Mouse (Mus musculus): ENCODE results near the gene Ccdc126. TPM values are rescaled to one million over a fixed set of nuclear protein-coding genes. Genes with fewer than 3 reads are reported as not detected.
A peak's percentile ranks its signal among the peaks of the same experiment; 100 is the strongest.

Gene Ccdc126
- 10.3 and 11.2 TPM in 2 replicates for polyA plus RNA-seq (2012; rRNA removed)

DNA sequence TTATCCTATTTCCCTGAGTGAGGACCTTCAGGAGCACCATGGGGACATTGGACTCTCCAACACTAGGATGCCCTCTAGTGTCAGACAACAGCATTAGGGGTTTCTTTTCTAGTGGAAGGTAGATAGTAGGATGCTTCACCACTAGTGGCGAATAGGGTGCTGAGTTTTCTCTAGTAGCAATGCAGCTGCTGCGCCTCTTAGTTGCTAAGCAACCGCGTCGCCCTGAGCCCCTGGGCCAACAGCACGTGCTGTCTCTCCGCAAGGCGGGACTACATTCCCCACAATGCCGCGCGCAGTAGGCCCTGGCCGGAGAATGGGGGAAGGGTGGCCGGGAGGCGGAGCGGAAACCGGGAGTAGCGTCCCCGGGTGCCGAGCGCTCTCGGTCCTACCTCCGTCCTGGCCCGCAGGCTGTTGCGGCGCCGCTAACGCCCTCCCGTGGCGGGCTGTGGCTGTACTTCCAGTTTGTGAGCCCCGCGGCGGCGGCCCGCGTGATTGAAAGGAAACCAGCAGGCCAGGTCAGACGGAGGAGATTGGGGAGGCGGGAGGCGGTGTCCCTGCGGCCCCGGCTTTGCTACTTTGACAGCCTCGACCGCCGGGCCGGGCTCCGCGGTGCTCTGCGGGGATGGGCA is at the start of gene Ccdc126:
Ccdc126 (plus strand) TSS at position 309 of the 629 bp plus-strand sequence.
- Histone ChIP-seq H3K27ac (ENCODE audit: insufficient read depth, low read length) (peak within 1 kb of the TSS; percentile 42; the same call in 1 of the 2 replicates), H3K4me1 (ENCODE audit: control insufficient read depth, insufficient read depth, low read length) (no peaks in the 10 kb centered on the region), H3K27me3 (ENCODE audit: control insufficient read depth, insufficient read depth, low read length) (no peaks in the 10 kb centered on the region), H3K4me3 (replicated peaks; ENCODE audit: insufficient read depth, low read depth, low read length) (peak within 1 kb of the TSS; percentile 65)
- peak; percentile 71 for TF ChIP-seq CTCF (IDR thresholded peaks at IDR 0.05; ENCODE audit: borderline replicate concordance, insufficient read depth, low read depth, low read length)
- TF ChIP-seq POLR2A (IDR thresholded peaks at IDR 0.05; ENCODE audit: borderline replicate concordance, insufficient read depth, low read length), result peak; percentile 63; the same call in 1 of the 2 replicates
- 0% methylated on average over 47 of the region's 47 CpGs for WGBS
- peak; percentile 97 to 98 for DNase-seq

DNA sequence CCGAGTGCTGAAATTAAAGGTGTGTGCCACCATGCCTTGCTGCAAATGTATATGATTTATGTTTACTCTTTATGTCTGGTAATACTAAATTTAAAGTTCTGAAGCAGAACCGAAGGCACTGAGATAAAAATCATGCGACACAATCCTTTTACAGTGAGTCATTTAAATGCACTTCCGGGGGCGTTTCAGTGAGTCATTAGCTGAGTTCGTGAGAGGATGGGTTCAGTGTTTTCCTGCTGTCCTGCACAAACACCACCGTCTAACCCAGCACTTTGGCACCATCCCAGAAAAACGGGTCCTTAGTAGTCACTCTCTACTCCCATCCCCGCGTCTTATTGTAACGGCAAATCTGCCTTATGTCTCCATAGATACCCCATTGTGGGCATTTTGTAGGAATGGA is 49.2 kb upstream of the Ccdc126 start:
- WGBS, result 28% methylated on average over 11 of the region's 11 CpGs
- H3K4me3 ChIP-seq (replicated peaks; ENCODE audit: insufficient read depth, low read depth, low read length), result no peak overlapping the region
- no peak for DNase-seq
- H3K4me1 ChIP-seq (ENCODE audit: control insufficient read depth, insufficient read depth, low read length), result no peaks in the 10 kb centered on the region
- TF ChIP-seq CTCF (IDR thresholded peaks at IDR 0.05; ENCODE audit: borderline replicate concordance, insufficient read depth, low read depth, low read length) (no peak), POLR2A (IDR thresholded peaks at IDR 0.05; ENCODE audit: borderline replicate concordance, insufficient read depth, low read length) (no peak)
- H3K27me3 ChIP-seq (ENCODE audit: control insufficient read depth, insufficient read depth, low read length), result no peaks in the 10 kb centered on the region
- no peak overlapping the region for H3K27ac ChIP-seq (ENCODE audit: insufficient read depth, low read length)

DNA sequence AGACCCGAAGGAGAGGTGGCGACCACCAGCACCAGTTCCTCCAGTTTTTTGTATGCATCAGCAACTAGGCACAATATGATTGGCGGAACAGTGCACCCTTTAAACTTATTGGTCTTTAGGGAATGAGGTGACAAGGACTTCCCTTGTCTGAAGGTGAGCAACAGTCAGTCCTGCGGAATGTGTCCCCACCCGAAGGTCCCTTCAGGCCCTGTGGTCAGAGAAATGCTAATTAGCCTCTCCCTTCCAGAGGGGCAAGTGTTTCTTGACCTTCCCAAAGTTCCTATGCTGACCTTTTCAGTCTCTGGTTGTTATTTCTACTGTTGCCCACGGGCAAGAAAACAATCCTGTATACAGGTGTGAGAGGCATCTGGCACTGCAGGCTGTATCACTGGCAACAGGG is 47.3 kb upstream of the Ccdc126 start:
- no peak for TF ChIP-seq POLR2A (IDR thresholded peaks at IDR 0.05; ENCODE audit: borderline replicate concordance, insufficient read depth, low read length)
- no peak for TF ChIP-seq CTCF (IDR thresholded peaks at IDR 0.05; ENCODE audit: borderline replicate concordance, insufficient read depth, low read depth, low read length)
- no peak for DNase-seq
- Histone ChIP-seq H3K27ac (ENCODE audit: insufficient read depth, low read length) (no peak overlapping the region), H3K4me3 (replicated peaks; ENCODE audit: insufficient read depth, low read depth, low read length) (no peak overlapping the region), H3K4me1 (ENCODE audit: control insufficient read depth, insufficient read depth, low read length) (no peaks in the 10 kb centered on the region), H3K27me3 (ENCODE audit: control insufficient read depth, insufficient read depth, low read length) (no peaks in the 10 kb centered on the region)
- WGBS, result 79% methylated on average over 6 of the region's 6 CpGs

DNA sequence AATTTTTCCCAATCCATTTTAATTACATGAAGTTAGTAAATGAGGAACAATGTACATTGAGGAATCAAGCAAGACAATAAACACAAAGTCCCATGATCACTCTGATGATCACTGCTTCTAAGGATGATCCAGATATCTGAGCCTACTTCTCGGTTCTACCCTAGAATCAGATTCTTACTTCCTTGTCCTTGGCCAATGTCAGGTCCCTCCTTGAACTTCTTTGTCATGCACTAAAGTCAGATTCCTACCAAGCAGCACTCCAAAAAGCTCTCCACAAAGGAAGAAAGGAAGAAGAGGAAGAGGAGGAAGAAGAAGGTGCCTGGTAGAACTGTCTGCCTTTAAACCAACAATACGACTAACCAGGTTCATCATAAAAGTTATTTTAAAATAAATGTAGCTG is 46.2 kb upstream of the Ccdc126 start:
- H3K27me3 ChIP-seq (ENCODE audit: control insufficient read depth, insufficient read depth, low read length), result no peaks in the 10 kb centered on the region
- TF ChIP-seq POLR2A (IDR thresholded peaks at IDR 0.05; ENCODE audit: borderline replicate concordance, insufficient read depth, low read length), result no peak
- no peak for TF ChIP-seq CTCF (IDR thresholded peaks at IDR 0.05; ENCODE audit: borderline replicate concordance, insufficient read depth, low read depth, low read length)
- no peak for DNase-seq
- no peaks in the 10 kb centered on the region for H3K4me1 ChIP-seq (ENCODE audit: control insufficient read depth, insufficient read depth, low read length)
- no peak overlapping the region for H3K27ac ChIP-seq (ENCODE audit: insufficient read depth, low read length)
- H3K4me3 ChIP-seq (replicated peaks; ENCODE audit: insufficient read depth, low read depth, low read length), result no peak overlapping the region
- WGBS, result 89% methylated on average over 2 of the region's 2 CpGs

DNA sequence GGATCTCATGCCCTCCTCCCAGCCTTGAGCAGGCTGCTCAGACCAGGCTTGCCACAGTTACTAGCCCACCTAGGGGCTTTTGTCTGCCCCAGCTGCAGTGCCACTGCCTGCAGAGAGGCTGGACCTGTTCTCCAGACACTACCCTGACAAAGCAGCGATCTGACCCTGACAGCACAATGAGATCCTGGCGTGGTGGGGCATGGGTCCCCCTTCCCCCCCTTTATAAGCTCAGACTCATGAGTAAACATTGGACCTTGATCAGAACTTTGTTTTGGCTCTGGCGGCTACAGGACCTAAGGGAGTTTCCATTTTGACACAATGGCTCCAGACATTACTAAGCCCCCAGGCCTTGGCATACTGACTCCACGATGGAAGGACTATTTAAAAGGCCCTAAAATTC is 45.1 kb upstream of the Ccdc126 start:
- WGBS, result 33% methylated on average over 4 of the region's 4 CpGs
- Histone ChIP-seq H3K27ac (ENCODE audit: insufficient read depth, low read length) (no peak overlapping the region), H3K4me1 (ENCODE audit: control insufficient read depth, insufficient read depth, low read length) (no peaks in the 10 kb centered on the region), H3K27me3 (ENCODE audit: control insufficient read depth, insufficient read depth, low read length) (no peaks in the 10 kb centered on the region), H3K4me3 (replicated peaks; ENCODE audit: insufficient read depth, low read depth, low read length) (no peak overlapping the region)
- TF ChIP-seq CTCF (IDR thresholded peaks at IDR 0.05; ENCODE audit: borderline replicate concordance, insufficient read depth, low read depth, low read length) (no peak), POLR2A (IDR thresholded peaks at IDR 0.05; ENCODE audit: borderline replicate concordance, insufficient read depth, low read length) (no peak)
- no peak for DNase-seq

DNA sequence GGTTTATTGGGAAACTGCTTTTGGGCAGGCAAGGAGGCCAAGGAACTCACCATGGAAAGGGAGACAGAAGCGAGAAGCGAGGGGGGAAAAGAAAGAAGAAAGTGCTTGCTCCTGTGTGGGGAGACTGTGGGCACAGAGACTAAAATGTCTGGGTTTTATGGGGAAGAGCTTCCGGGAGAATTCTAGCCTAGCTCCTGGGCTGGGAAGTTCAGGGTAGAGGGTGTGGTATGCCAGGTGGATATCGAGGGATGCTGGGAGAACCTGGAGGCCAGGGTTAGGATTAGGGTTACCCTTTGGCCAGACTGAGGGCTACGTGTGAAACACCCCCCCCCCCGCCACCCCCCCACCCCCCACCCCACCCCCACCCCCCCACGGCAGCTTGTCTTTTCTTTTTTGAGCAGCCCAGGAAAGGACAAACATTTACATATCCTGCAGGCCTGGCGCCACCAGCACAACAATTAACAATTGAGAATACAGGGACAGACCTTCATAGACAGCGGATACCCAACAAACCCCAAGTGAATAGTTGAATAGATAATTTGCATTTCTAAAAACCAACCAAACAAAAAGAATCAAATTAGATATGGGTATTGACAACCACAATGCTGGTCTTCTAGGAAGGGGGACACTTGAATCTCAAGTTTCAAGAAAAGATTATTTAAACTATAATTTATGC is 44.5 kb upstream of the Ccdc126 start:
- Histone ChIP-seq H3K27ac (ENCODE audit: insufficient read depth, low read length) (no peak overlapping the region), H3K27me3 (ENCODE audit: control insufficient read depth, insufficient read depth, low read length) (no peaks in the 10 kb centered on the region), H3K4me3 (replicated peaks; ENCODE audit: insufficient read depth, low read depth, low read length) (no peak overlapping the region), H3K4me1 (ENCODE audit: control insufficient read depth, insufficient read depth, low read length) (no peaks in the 10 kb centered on the region)
- DNase-seq, result no peak
- TF ChIP-seq CTCF (IDR thresholded peaks at IDR 0.05; ENCODE audit: borderline replicate concordance, insufficient read depth, low read depth, low read length), result no peak
- no peak for TF ChIP-seq POLR2A (IDR thresholded peaks at IDR 0.05; ENCODE audit: borderline replicate concordance, insufficient read depth, low read length)
- 49% methylated on average over 9 of the region's 9 CpGs for WGBS

DNA sequence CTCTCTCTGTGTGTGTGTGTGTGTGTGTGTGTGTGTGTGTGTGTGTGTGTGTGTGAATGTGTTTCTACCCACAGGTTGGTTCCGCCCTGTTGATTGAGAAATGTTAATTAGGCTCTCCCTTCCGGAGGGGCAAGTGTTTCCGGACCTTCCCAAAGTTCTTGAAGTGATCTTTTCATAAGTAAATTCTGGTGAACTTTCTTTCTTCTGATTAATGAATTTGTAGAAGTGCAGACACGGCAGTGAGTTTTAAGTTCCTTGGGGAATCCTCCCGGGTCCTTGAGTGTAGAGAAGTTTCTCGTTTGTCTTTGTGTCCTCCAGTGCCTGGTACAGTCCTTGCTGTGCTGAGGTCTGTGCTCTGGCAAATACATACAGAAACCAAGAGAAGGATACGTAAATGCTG is 43.8 kb upstream of the Ccdc126 start:
- Histone ChIP-seq H3K4me3 (replicated peaks; ENCODE audit: insufficient read depth, low read depth, low read length) (no peak overlapping the region), H3K4me1 (ENCODE audit: control insufficient read depth, insufficient read depth, low read length) (no peaks in the 10 kb centered on the region), H3K27me3 (ENCODE audit: control insufficient read depth, insufficient read depth, low read length) (no peaks in the 10 kb centered on the region), H3K27ac (ENCODE audit: insufficient read depth, low read length) (no peak overlapping the region)
- no peak for DNase-seq
- no peak for TF ChIP-seq POLR2A (IDR thresholded peaks at IDR 0.05; ENCODE audit: borderline replicate concordance, insufficient read depth, low read length)
- no peak for TF ChIP-seq CTCF (IDR thresholded peaks at IDR 0.05; ENCODE audit: borderline replicate concordance, insufficient read depth, low read depth, low read length)
- WGBS, result 84% methylated on average over 7 of the region's 7 CpGs

DNA sequence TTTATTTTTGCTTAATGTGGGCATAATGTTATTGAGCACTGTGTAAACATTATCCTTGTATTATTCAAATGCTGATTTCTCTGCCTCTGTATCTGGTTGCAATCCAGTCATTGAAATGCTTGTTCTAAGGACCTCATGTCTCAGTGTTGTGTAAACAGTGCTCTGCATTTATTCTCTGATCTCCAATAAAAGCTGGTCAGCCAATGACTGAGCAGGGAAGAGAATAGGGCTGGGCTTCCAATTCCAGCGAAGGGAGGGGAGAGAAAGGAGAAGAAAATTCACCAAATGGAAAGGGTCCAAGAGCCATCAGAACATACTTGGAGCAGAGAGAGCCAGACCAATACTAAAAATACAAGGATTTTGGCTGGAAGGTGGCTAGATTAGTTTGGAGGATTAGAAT is 38.1 kb upstream of the Ccdc126 start:
- H3K27me3 ChIP-seq (ENCODE audit: control insufficient read depth, insufficient read depth, low read length), result no peaks in the 10 kb centered on the region
- H3K4me3 ChIP-seq (replicated peaks; ENCODE audit: insufficient read depth, low read depth, low read length), result no peak overlapping the region
- DNase-seq, result no peak
- no peaks in the 10 kb centered on the region for H3K4me1 ChIP-seq (ENCODE audit: control insufficient read depth, insufficient read depth, low read length)
- TF ChIP-seq CTCF (IDR thresholded peaks at IDR 0.05; ENCODE audit: borderline replicate concordance, insufficient read depth, low read depth, low read length) (no peak), POLR2A (IDR thresholded peaks at IDR 0.05; ENCODE audit: borderline replicate concordance, insufficient read depth, low read length) (no peak)
- H3K27ac ChIP-seq (ENCODE audit: insufficient read depth, low read length), result no peak overlapping the region
- 11% methylated on average over 1 of the region's 1 CpGs for WGBS

Measured in cerebellum, adult 2 months (tissue).